Mouse (Mus musculus) liver, adult 2 months (tissue): ENCODE results near the gene Mcm2. TPM values are rescaled to one million over a fixed set of nuclear protein-coding genes. Genes with fewer than 3 reads are reported as not detected.

Experiments
- DNase-seq: peaks from one replicate; pipeline ENCODE4 v3.0.0-alpha.2; 2011; ENCODE audit warnings: low read depth, low spot score; ENCODE audit errors: extremely low read depth
- H3K27ac ChIP-seq: fragments of 200-500 bp; replicated peaks from 2 replicates; pipeline ENCODE4 v1.5.1; 2012; ENCODE audit warnings: low read depth, mild to moderate bottlenecking, control low read depth, inconsistent platforms, low read length; ENCODE audit not compliant: insufficient read depth
- H3K27me3 ChIP-seq: fragments of 200-500 bp; 2 replicates; pipeline ENCODE4 v1.6.1; 2012; ENCODE audit warnings: mild to moderate bottlenecking, moderate library complexity, low read length, inconsistent platforms; ENCODE audit not compliant: control insufficient read depth, insufficient read depth
- H3K36me3 ChIP-seq: fragments of 200-500 bp; 2 replicates; pipeline ENCODE4 v1.6.1; 2012; ENCODE audit warnings: low read length, inconsistent platforms; ENCODE audit not compliant: control insufficient read depth, insufficient read depth
- H3K4me1 ChIP-seq: fragments of 200-500 bp; 2 replicates; pipeline ENCODE4 v1.6.1; 2011; ENCODE audit warnings: low read length; ENCODE audit not compliant: control insufficient read depth, insufficient read depth
- H3K4me3 ChIP-seq: fragments of 200-500 bp; 2 replicates; pipeline ENCODE4 v1.5.1; 2011; ENCODE audit warnings: low read depth, mild to moderate bottlenecking, control low read depth, low read length, moderate library complexity; ENCODE audit not compliant: insufficient read depth
- H3K79me2 ChIP-seq: fragments of 200-500 bp; 2 replicates; pipeline ENCODE4 v1.6.1; 2012; ENCODE audit warnings: inconsistent platforms, mild to moderate bottlenecking, low read length, moderate library complexity; ENCODE audit not compliant: control insufficient read depth, insufficient read depth
- H3K9ac ChIP-seq: fragments of 200-500 bp; 2 replicates; pipeline ENCODE4 v1.6.1; 2012; ENCODE audit warnings: low read depth, mild to moderate bottlenecking, control low read depth, inconsistent platforms, low read length
- CTCF ChIP-seq: fragments of 200-500 bp; IDR thresholded peaks from 2 replicates; pipeline ENCODE4 v1.5.1; 2011; ENCODE audit warnings: low read depth, low read length, control low read depth
- POLR2A ChIP-seq: fragments of 200-500 bp; IDR thresholded peaks from 2 replicates; pipeline ENCODE4 v1.6.1; 2011; ENCODE audit warnings: low read length, control low read depth; ENCODE audit not compliant: insufficient read depth; ENCODE audit errors: extremely low read depth
- WGBS: fragments of 180-500 bp; shearing (Covaris S2); methylation state at CpG from one replicate; pipeline ENCODE4 v1.1.7; 2018; 5-methylcytosine and 5-hydroxymethylcytosine counted together
- polyA plus RNA-seq: library from polyadenylated mRNA; depleted of rRNA; stranded (reverse); fragments of >200 nt; gene quantifications from 2 replicates; pipeline ENCODE4 v1.2.3, GENCODE M21; 2012
- total RNA-seq: library from RNA; depleted of rRNA; stranded (reverse); fragments of >200 nt; gene quantifications from 2 replicates; pipeline ENCODE4 v1.2.3, GENCODE M21; 2014

Gene Mcm2
- total and polyA plus RNA-seq, 2 experiments = 2.4 to 3.3 TPM

DNA sequence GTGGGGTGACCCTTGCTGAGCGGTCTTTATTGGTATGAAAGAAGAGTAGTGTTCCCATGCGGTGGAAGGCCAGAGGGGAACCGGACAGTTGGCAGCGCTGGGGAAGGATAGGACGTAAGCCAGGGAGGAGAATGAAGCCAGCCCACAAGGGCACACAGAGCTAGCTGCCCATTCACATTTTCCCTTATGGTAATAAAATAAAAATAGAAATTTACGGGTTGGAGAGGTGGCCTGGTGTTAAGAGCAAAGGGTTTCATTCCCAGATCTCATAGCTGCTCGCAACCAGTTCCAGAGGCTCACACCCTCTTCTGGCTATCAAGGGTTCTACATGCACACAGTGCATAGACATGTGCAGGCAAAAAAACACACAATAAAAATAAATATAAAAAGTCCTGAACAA lies 48.5 kb downstream of the Mcm2 start:
- Histone ChIP-seq H3K9ac (no peak overlapping the region), H3K4me3 (no peak overlapping the region), H3K79me2 (no peaks in the 10 kb centered on the region), H3K27me3 (no peaks in the 10 kb centered on the region), H3K4me1 (no peaks in the 10 kb centered on the region), H3K27ac (no peak overlapping the region), H3K36me3 (no peaks in the 10 kb centered on the region)
- no peak for TF ChIP-seq CTCF
- TF ChIP-seq POLR2A = no peak
- no peak for DNase-seq
- 92% methylated on average over 7 of the region's 7 CpGs for WGBS

DNA sequence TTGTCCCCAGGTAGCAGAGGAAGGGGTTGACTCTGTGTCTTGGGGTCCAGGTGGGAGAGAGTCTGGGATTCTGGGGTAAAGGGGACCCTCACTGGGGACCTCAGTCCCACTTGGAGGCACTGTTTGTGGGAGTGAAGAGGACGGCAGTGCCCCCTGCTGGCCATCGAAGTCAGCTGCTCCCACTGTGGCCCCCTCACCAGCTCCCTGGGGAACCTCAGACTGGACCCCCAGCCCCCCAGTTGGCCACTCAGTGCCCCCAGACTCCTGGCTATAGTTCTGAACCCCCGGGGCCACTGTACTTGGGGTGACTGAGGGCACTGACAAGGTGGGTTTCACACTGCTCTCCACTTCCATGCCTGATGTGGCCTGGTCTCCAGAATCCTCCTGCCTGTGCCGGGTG lies 49.3 kb downstream of the Mcm2 start:
- 46% methylated on average over 4 of the region's 4 CpGs for WGBS
- peak; percentile 77 for TF ChIP-seq CTCF
- no peak for TF ChIP-seq POLR2A
- Histone ChIP-seq H3K79me2 (no peaks in the 10 kb centered on the region), H3K27ac (no peak overlapping the region), H3K4me3 (no peak overlapping the region), H3K27me3 (no peaks in the 10 kb centered on the region), H3K4me1 (no peaks in the 10 kb centered on the region), H3K36me3 (no peaks in the 10 kb centered on the region), H3K9ac (no peak overlapping the region)
- no peak for DNase-seq

DNA sequence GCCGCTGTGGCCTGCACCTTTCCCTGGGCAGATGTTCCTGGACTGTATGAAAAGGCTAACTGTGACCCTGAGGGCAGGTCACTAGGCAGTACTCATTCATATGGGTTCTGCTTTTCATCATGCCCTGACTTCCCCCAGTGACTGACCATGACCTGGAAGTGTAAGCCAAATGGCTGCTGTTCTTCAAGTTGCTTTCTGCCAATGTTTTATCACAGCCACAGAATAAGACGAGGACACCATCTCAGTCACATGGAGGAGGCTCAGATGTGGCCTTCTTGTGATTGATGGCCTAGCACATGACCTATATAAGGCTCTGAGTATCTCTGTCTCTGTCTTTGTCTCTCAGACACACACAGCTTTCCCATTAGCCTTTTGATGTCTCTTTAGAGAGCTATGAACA lies 51.0 kb downstream of the Mcm2 start:
- no peak overlapping the region for H3K9ac ChIP-seq
- H3K4me1 ChIP-seq = peaks cover 5% of the 10 kb centered on the region; the same call in 1 of the 2 replicates
- TF ChIP-seq CTCF = no peak
- no peak for TF ChIP-seq POLR2A
- no peak overlapping the region for H3K4me3 ChIP-seq
- no peaks in the 10 kb centered on the region for H3K27me3 ChIP-seq
- H3K36me3 ChIP-seq = no peaks in the 10 kb centered on the region
- no peak for DNase-seq
- 66% methylated on average over 2 of the region's 2 CpGs for WGBS
- no peaks in the 10 kb centered on the region for H3K79me2 ChIP-seq
- H3K27ac ChIP-seq = no peak overlapping the region

DNA sequence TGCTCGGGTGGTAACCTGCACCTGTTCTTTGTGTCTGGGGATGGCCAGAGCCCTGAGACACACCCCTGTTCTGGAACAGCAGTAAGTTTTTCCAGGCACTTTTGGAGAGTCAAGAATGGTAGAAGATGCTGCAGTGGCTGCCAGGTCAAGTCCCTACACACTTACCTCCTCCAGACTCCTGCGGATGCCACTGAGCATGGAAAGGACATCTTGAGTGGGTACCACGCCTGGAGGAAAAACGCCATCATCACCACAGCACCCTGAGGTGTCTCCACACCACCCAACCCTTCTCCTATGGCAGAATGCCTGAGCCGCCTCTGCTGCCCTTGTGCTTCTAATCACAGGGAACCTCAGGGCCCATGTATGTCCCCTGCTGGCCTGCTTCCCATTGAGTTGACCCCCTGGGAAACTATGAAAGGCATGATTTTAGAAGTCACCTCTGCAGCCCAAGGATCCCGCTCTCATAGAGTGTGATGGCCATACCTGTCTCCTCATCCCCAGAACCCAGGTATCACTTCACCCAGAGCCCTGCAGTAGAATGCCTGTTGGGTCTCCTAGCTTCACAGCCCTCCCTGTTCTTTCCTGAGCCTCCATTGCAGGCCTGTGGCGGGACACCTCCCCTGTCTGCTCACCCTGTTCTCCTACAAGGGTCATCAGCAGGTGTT lies 53.5 kb downstream of the Mcm2 start:
- Histone ChIP-seq H3K36me3 (no peaks in the 10 kb centered on the region), H3K9ac (no peak overlapping the region), H3K79me2 (peaks cover 4% of the 10 kb centered on the region; the same call in 1 of the 2 replicates), H3K27ac (no peak overlapping the region), H3K27me3 (no peaks in the 10 kb centered on the region), H3K4me3 (no peak overlapping the region), H3K4me1 (peaks cover 11% of the 10 kb centered on the region)
- WGBS = 96% methylated on average over 7 of the region's 7 CpGs
- TF ChIP-seq POLR2A = no peak
- no peak for TF ChIP-seq CTCF
- DNase-seq = no peak

DNA sequence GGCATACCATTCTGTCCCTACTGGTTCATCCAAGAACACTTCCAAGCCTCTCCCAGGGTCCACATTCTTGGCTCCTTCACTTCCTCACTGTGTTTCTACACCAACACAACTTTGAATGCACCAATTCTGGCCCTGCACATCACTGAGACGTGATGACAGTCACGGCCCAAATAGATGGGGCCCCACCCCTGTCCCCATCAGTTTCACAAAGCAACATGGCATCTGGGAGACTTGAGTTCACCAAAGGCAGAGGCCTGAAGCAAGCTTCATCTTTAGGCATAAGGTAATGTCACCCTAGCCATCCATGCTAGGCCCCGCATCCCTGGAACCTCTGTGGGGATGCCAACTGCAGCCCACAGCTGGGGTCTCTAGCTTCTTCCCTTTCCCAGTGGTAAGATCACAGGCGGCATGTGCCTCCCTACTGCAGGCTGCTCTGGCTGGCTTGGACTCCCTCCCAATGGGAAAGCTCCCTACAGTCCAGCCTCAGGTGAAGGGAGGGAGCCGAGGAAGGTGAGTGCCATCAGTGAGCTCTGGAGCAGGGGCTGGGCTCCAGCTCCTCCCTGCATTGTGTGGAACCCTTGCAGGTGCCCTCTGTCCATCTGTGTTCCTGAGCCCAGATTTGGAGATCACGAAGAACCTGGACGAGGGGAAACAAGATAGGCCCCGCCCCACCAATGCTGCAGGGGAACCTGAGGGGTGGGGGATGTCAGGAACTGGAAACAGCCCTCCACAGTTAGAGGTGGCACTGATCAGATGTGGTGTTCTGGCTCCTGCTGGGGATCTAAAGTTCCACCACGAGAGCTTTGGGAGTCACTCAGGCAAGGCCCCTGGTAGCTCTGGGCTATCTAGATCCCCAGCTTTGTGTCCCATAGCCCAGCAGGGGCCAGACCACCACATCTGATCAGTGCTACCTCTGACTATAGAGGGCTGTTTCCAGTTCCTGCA lies 54.5 kb downstream of the Mcm2 start:
- no peak for TF ChIP-seq POLR2A
- TF ChIP-seq CTCF = no peak
- Histone ChIP-seq H3K9ac (no peak overlapping the region), H3K4me3 (no peak overlapping the region), H3K27ac (no peak overlapping the region), H3K79me2 (peaks cover 4% of the 10 kb centered on the region; the same call in 1 of the 2 replicates), H3K36me3 (no peaks in the 10 kb centered on the region), H3K4me1 (peaks cover 11% of the 10 kb centered on the region), H3K27me3 (no peaks in the 10 kb centered on the region)
- DNase-seq = no peak
- 89% methylated on average over 9 of the region's 9 CpGs for WGBS
